Mouse (Mus musculus) A20 (cell line): Measurements from ENCODE around the gene Katnal1.
A peak's percentile ranks its signal among the peaks of the same experiment; 100 is the strongest.

Experiments used
- DNase-seq: peaks from one replicate; pipeline ENCODE4 v3.0.0-alpha.2; 2011; ENCODE audit warnings: low read depth, low spot score

The Katnal1 gene

DNA sequence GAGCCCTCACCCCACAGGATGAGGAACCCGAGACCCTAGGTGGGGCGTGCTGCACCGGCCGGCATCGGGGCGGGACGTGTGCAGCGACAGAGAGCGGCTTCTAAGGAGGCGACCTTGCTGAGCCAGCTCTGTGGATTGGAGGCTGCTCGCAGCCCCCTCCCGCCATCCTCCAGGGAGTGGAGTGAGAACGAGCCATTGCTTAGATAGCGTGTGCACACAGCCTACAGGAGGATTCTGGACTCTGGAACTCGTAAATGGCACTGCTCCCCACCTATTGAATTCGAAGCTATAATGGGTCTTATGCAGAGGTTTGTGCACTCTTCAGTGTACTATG is at the start of gene Katnal1:
Katnal1 (minus strand) TSS at position 205 of the 334 bp plus-strand sequence.
- DNase-seq = no peak

DNA sequence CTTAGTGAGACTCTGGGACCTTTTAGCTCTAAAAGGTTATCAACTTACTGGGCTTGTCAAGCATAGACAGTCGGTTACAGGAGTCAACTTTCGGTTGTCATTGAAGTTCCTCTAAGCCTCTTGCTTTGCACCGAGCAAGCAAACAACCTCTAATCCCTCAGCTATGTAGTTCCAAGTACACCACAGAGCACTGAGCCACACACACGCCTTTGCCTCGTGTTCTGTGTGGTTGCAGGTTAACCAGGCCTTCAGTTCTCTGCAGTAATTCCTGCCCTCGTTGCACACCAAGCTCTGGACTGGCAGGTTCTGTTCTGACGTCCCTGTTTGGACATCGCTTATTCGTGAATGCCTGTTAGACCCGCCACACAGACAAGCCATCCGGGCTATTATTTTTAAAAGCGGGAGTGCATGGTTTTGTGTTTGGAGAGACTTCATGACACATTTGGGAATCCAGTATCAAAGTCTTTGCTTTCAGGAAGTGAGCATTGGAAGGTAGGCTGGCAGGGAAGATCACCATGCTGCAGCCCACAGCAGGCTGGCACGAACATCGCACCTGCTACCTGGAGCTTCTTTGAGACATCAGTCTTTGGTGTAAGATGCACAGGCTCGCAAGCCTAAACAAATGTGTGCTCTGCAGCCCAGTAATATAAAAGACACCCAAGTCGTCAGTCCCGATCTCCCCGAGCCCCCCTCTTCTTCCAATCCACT is 49.5 kb upstream of the Katnal1 start:
- DNase-seq = no peak

DNA sequence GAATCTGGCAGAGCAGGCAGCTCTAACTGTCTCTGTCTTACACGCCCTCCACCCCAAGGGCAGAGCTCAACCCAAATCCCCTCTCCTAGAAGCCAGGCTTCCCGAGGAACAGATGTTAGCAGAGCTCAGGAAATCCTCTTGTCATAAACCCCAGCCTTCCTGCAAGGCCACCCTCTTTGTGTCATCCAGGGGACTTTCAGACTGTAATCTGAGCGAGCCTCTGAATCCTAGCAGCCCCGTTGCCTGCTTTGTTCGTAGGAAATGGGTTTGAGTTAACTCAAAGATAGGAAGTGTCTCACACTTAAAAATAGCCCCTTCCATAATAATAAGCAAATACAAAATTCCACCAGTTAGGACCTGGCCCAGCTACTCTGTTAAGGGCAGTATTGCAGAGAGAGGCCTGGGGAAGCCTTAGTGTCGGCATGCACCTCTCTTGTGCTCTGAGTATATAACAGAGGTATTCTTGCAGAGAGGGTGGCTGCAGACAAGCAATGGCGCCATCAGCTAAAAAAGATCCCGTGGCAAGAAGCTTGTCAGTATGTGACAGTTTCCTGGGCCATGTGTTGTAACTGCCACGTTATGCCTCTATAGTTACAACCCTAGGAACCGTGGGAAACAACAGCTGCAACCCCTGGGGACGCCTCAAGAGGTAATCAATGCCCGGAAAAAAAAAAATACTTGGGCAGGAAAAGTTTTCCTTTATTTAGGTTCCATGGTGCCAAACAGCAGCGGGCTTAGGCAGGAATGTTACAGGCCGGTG is 48.8 kb upstream of the Katnal1 start:
- no peak for DNase-seq

DNA sequence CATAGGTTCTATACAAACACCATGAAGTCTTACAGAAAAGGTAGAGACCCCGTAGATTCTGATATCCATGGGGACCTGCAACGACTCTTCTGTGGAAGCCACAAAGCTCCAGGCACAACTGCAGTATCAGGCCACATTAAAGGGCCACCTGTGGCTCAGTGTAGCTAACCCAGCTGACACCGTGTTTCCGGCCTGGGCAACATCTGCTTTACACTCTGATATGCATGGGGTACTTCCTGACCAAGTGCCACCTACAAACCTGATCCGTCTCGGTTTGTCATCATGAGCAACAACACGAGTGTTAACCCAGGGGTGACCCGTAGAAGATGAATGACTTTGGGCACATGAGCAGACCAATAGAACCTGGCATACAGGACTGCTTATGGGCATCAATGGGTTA is 47.8 kb upstream of the Katnal1 start:
- no peak for DNase-seq

DNA sequence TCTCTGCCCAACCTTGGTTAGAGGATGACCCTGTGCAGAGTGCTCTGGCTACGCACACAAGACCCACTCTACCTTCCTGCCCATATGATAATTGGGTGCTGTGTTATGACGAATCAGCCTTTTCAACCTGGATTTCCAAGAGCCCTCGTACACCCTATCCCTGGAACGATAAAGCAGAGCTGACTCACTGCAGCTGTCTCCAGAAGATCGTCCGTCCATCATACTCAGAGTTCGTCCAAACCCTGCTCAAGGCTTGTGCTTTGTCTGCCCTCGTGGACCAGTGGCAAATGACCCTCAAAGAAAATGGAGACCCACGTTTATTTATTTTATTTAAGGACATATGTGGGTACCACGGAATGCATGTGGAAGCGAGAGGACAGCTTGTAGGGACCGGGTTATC is 45.9 kb upstream of the Katnal1 start:
- no peak for DNase-seq

DNA sequence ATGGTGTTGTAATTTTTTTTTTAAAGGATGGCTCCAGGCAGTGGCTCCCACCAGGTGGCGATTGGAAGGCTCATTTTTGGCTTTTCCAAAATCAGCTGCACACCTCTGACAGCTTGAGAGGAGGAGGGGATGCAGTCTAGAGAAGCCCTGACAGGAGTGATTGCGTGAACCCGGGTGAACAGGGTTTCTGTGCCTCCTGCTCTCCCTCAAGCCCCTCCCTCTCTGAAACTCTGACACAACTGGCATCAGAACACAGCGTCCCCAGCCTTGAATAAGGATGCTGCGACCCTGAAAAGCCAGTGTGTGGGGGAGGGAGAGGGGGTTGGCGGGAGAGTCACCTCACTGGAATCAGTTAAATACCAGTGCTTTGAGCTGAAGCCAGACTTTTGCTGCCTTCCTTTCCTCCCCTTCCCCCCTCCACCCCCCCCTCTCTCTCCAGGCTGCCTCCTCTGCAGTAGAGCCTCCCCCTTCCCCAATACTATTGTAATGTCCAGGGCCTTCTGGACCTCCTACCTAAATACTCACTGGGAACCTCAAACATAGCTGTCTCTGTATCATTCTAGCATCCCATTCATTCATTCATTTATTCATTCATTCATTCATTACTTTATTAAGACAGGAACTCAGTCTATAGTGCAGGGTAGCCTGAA is 44.0 kb upstream of the Katnal1 start:
- no peak for DNase-seq

DNA sequence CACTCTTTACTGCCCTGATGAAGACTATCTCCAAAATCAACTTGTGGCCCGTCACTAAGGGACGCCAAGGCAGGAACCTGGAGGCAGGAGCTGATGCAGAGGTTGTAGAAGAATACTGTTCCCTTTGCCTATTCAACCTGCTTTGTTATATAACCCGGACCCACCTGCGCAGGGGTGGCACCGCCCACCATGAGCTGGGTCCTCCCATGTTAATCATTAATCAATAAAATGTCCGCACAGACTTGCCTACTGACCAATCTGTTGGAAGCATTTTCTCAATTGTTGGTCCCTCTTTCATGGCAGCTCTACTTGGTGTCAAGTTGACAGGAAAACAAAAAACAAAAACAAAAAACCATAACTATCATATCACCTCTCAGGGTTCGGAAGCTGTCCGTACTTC is 43.0 kb upstream of the Katnal1 start:
- no peak for DNase-seq

DNA sequence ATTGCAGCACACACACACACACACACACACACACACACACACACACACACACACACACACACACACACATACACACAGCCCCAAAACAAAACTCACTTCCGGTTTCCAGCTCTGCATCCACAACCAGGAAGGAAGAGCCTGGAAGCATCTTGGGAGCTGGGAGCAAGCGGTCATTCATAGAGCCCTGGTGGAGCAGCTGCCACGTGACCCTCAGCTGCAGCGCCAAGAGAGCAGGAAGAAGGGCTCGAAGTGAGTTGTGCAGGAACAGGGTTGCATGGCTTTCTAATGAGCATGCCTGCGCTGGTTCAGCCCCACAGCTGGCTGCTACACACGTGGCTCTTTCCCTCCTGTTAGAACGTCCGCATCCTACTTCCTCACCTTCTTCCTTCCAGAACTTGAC is 40.5 kb upstream of the Katnal1 start:
- no peak for DNase-seq

DNA sequence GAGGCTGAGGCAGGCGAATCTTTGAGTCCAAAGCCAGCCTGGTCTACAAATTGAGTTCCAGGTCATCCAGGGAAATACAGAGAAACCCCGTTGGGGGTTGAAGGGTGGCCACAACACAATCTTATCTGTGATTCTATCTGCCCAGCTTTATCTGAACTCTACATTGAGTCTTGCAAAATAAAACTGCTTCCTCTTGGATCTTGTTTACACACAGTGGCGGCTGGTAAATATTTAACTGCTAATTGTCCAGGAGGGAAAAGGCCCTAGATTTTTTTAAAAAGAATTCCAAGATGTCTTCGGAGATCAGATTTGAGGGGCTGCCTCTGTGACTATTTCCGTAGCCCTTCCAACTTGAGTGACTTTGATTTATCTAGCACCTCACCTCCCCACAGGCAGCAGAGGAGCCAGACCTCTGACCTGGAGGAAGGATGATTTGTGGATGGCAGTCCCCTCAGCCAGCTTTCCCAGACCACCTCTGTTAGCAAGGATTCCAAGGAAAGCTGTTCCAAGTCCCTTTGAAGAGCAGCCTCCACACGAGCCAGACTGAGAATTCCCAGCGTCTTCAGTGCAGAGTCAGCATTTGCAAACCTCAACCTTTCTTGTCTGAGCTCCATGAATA is 39.9 kb upstream of the Katnal1 start:
- no peak for DNase-seq

DNA sequence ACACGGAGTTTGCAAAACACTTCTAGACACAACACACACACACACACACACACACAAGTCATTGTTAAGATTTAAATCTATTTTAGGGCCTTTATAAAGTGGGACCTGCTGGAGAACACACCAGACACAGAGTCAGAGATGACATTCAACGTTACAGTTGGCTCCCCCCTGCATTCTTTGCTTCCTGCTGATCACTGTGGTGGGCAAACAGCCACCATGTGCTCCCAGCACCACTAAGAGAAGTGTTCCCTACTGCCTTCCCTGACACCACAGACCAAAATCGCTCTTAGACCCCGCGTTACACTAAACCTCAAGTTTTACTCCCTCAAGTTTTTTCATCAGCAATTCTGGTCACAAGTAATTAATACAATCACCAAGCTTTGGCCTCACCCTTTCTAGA is 39.1 kb upstream of the Katnal1 start:
- DNase-seq = no peak

DNA sequence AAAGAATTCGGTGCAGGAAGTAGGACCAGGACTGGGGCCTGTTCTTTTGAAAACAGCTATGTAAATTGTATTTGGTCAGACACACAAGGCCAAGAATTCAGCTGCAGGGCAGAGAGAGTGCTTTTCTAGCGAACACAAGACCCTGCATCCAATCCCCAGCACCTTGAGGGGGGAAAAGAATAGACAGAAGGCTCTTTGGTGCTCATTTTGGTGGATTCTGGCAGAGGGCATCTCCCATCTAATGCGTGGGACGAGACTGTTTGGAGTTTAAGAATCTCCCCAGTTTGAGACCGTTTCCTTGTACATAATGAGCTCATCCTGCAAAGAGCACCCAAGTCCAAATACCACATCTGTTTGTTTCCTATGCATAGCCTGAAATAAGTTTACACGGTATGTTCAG is 37.3 kb upstream of the Katnal1 start:
- DNase-seq = no peak

DNA sequence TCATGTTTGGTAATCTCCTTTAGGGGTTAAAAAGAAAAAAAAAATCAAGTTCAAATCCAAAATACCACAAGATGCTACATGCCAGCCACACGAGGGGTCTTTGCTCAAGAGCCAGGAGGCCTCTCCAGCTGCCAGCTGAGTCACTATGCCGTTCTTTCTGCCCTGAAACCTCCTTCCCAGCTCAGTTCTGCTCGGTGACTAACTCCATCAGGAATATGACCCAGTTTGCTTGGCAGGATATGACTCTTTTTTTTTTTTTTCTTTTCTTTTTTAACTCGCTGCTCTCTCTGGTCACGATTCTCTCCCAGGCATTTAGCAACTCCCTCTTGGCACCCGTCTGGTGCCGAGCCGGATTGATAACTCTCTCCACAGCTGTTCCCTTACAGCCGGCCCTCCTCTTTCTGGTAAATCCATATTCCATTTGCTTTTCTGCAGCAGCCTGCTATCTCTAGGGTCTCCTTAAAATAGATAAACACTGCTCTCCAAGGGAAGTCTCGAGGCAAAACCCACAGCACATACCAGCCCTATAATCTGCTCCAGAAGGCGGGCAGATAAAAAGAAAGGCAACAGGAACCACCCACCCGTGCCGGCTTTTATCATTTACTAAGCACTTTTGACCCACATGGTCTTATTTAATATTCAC is 36.7 kb upstream of the Katnal1 start:
- DNase-seq = no peak

DNA sequence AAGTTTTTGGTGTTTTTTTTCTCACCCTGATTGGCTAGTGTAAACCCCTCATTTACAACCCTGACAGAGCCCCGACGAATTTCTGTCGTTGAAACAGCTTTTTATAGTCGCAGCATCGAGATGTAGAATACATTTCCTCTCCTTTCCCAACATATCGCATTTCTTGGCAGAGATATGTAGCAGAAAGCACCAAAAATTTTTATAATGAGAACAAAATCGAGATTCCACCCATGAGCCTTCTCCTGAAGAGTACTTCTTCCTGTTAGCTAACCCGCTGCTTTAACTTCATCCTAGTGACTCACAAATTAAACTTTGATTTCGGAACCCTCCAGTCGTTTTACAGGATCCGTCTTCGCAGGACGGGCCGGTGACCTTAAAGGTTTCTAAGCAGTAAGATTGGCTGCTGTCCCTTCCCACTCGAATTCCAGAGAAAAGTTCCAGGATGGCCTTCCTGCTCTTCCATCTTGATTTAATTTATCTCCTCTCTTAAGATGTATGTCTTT is 36.0 kb upstream of the Katnal1 start:
- no peak for DNase-seq

DNA sequence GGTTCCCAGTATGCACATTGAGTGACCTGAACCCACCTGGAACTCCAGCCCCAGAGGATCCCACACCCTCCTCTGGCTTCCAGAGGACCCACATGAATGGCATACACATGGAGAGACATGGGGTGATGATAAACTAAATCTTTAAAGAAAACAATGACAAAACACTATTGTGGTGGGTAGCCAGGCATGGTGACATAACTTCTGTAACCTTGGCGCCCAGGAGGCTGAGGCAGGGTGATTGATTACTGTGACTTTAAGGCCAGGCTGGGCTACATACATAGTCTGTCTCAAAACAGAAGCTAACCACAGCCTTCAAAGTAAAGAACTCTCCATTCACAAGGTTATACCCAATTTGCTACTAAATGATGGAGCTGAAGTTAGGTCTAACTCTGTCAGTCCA is 35.1 kb upstream of the Katnal1 start:
- no peak for DNase-seq

DNA sequence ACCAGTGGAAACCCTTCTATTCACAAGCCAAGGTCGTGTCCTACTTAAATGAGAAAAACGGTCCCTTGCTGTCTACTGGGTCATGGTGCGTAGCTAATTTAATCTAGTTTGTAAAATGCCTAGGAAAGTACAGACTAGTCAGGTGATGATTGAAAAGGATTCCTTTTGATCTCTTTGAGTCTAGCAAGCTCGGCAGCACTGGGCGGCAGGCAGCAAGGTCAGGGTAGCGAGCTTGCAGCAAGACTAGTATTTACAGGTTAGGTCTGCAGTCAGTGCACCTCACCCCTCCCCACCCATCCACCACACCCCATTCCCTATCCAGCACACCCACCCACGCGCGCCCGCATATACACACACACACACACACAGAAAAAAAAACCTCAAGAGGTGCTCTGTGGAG is 31.1 kb upstream of the Katnal1 start:
- DNase-seq = no peak

DNA sequence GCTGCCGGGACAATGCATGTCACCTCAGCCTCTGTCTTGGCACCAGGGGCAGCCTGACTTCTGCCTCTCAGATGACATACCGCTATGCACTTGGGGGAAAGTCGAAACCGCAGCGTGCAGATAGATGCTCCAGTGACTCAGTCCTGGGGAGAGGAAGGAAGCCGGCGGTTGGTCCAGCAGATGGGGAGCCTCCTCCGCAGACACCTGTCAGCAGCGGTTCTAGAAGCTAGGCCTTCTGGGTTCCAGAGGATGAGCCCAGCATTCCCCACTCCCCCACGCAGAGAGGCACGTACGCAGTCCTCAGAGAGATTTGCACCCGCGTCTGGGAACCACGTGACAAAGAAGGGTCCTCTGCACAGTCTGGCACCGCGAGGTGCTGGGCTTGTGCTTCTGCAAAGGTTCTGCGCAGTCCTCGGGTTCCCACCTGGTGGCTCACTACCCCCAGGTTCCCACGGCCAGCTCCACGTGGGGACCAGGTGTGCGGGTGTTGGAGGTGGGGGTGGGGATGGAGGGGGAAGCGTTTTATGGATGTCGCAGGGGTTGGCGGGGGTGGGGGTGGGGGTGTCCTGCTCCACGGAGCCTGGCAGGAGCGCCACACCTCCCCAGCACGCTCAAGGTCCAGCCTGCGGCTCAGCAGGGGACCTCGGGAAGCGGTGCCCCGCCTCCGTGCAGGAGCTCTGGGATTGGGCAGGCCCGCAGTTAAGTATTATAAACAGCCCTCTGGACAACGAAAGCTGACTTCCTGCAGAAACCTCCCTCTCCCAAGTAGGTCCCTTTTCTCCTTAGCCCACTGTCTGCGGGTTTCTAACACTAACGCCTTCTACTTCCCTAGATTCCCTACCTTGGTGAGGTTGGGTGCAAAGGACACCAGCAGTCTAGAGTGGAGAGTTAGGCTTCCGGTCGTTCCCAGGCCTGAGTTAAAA is 30.2 kb upstream of the Katnal1 start:
- DNase-seq = peak; percentile 86

DNA sequence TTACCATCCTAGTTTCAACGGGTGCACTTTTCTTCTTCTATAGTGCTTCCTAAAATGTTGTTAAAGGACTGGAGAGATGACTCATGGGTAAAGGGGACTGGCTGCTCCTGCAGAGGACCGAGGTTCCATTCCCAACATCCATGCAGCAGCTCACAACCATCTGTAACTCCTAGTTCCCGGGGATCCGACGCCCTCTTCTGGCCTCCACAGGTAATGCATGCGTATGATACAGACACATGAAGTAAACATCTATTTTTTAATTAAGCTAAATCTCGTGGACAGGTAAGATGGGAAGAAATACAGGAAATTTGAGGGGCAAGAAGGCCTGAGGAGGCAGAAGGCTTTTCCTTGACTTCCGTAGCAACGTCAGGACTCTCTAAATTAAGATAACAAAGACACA is 29.2 kb upstream of the Katnal1 start:
- peak; percentile 64 for DNase-seq

DNA sequence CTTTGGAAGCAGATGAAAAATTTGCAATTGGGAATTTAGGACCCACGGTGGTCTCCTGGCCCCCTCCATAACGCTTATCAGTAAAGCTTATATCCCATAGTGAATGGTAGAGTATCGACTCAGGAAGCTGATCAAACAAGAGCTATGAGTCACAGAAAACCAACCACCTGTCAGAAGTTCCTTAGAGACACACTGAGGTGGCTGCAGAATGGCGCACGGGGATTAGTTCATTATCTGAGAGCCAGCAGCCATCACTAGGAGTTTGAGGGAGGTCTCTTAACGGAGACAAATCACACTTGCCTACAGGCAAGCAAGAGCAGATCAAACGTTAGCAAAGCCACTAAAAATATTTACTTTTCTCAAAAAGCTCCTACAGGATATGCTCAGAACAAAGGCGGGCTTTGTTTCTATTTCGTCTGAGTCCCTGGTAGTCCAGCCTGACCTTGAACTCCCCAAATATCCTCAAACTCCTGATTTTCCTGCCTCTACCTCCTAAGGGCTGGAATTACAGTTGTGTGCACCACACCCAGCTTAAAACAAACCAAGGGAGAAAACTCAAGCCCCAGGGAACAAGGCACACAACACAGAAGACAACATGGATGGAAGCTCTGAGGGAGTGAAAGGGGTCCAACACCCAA is 27.9 kb upstream of the Katnal1 start:
- no peak for DNase-seq

DNA sequence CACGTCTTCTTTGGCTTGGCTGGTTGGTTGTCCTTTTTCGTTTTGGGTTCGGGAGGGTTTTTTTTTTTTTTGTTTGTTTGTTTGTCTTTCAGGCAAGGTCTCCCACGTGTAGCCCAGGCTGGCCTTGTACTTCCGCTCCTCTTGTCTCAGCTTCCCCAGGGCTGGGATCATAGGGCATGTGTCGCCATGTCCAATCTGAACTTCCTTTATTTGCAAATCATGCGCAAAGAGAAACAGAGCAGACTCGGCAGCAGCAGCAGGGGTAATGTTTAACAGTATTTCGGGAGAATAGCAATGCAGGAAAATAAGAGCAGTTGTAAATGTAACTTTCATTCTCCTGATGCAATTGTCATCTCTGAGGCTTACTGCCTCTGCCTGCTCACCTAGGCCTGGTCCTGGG is 27.0 kb upstream of the Katnal1 start:
- DNase-seq = no peak

DNA sequence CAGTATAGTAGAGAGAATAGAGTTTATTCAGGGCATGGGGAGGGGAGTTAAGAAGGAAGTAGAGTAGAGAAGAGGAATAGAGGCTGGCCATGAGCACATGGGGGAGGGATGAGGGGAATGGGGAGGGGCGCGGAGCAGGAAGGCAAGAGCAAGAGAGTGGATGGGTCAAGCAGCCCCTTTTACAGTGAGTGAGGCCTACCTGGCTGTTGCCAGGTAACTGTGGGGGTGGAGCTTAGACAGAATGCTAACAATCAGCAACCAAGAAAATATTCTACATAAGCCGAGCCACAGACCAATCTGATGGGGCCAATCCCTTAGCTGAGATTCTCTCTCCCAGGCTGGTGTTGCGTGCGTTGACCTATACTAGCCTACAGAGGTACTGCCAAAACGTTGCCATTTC is 26.5 kb upstream of the Katnal1 start:
- no peak for DNase-seq
